Mouse (Mus musculus) erythroblast, embryonic 14.5 days (primary cell): ENCODE measurements around the gene Grm4.

ENCODE experiments used
- GATA1 ChIP-seq: IDR thresholded peaks from 2 replicates; pipeline ENCODE4 v1.6.1; 2012; ENCODE audit warnings: low read length, inconsistent platforms, mixed read lengths
- TAL1 ChIP-seq: IDR thresholded peaks from 3 replicates; pipeline ENCODE4 v1.6.1; 2012; ENCODE audit warnings: low read length, inconsistent platforms, mixed read lengths

DNA sequence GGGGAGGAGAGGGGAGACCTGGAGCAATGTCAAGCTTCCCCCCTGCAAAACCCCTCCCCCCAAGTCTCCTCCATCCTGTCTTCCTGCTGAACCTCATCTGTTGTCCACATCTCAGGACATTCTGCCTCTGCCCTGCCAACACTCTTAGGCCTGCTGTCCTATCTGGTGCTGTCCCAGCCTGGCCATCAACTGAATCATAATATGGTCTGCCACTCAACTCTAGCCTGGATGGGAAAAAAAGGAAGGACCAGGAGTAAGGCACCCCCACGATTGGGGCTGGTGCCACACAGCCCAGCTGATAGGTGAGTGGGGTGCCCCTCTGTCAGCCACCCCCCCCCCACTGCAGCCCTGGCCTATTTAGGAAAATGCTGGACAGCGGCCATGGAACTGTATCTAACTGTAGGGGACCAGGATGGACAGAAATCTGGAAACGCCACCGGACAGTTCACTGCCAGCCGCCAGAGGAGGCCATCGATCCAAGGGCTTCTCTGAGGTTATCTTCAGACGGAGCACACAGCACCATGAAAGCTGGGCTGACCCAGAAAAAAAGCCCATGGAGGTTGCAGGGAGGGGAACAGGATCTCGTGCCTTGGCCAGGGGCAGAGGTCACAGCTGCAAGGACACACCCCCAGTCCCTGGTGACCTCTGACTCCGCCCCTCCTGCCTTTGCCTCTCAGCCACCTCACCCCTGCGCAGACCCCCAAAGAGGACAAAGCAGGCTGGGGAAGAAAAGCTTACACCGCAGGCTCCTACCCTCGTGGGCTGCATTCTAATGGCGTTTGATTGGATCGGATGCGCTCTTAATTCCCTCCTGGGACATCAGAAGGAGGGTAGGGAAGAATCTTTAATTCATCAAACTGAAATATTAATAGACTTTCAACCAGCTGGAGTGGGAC lies 2.3 kb downstream of the Grm4 start:
- TF ChIP-seq TAL1 (no peak), GATA1 (no peak)
